Mouse (Mus musculus): ENCODE measurements at regions not wholly inside any gene's neighbourhood (a gene's known extent, or its start where the extent isn't known, plus 50 kb on each side); places are given as distances from the start of the nearest gene placed in this dataset.

DNA sequence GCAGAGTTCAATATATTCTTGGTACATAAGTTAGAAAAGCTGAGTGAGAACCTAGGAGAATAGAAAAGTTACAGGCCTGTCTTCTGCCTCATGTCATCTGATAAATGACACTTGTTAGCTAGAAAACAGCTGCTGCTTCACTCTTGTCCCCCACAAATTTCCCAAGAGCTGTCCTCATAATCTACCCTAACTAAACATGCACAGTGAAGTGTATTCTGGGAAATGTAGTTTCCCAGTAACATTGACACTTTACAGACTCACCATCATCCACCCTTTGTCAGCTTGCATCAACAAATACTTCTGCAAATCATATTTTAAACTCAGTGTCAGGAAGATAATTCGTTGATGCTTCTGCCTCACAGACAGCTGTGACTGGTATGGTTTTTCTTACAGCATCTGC is 190.0 kb upstream of the Dkk2 start:
- Histone ChIP-seq H3K4me1 (replicated peaks) (no peaks in the 10 kb centered on the region), H3K9me3 (no peaks in the 10 kb centered on the region), H3K27ac (no peak overlapping the region), H3K27me3 (ENCODE audit: insufficient read depth, poor library complexity, severe bottlenecking) (no peaks in the 10 kb centered on the region), H3K4me3 (no peak overlapping the region), H3K36me3 (no peaks in the 10 kb centered on the region)
- no peak for DNase-seq (ENCODE audit: low spot score)
- 73% methylated on average over 1 of the region's 1 CpGs for WGBS

GRCm38 (mm10) chr3:131913534-131913933 is 171.6 kb upstream of the Dkk2 start:
- Histone ChIP-seq H3K4me1 (replicated peaks) (no peaks in the 10 kb centered on the region), H3K4me3 (no peak overlapping the region)

GRCm38 (mm10) chr3:131914372-131914771 is 170.7 kb upstream of the Dkk2 start:
- 91% methylated on average over 3 of the region's 3 CpGs for WGBS

More at GRCm38 (mm10) chr3:131913534-131913933, 171.6 kb upstream of the Dkk2 start:
- WGBS: 89% methylated on average over 6 of the region's 6 CpGs
- no peak for DNase-seq (ENCODE audit: low spot score)
- Histone ChIP-seq H3K27ac (no peak overlapping the region), H3K9me3 (no peaks in the 10 kb centered on the region), H3K27me3 (ENCODE audit: insufficient read depth, poor library complexity, severe bottlenecking) (no peaks in the 10 kb centered on the region), H3K36me3 (no peaks in the 10 kb centered on the region)

DNA sequence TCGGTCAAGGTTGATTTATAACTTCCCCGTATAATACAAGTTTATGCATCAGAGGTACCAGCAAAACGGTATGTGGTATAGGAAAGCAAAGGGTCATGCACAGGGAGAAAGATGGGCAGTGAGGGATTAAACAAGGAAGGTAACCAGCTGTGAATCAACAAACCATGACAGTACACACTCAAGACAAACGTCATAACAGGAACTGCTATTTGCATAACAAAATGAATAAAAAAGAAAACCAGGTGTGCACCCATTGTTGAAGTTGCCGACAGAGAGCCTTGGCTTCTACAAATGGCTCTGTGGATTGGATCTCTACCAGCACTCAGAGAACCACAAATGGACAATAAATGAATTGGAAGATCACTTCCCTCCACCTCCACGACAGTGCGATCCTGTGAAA is 170.1 kb upstream of the Dkk2 start:
- Histone ChIP-seq H3K27me3 (ENCODE audit: insufficient read depth, poor library complexity, severe bottlenecking) (no peaks in the 10 kb centered on the region), H3K4me3 (no peak overlapping the region), H3K9me3 (no peaks in the 10 kb centered on the region), H3K36me3 (no peaks in the 10 kb centered on the region), H3K4me1 (replicated peaks) (no peaks in the 10 kb centered on the region), H3K27ac (no peak overlapping the region)
- DNase-seq (ENCODE audit: low spot score): no peak
- WGBS: 79% methylated on average over 7 of the region's 7 CpGs

More at GRCm38 (mm10) chr3:131914372-131914771, 170.7 kb upstream of the Dkk2 start:
- H3K27ac ChIP-seq: no peak overlapping the region
- H3K4me3 ChIP-seq: no peak overlapping the region
- H3K9me3 ChIP-seq: no peaks in the 10 kb centered on the region
- no peaks in the 10 kb centered on the region for H3K27me3 ChIP-seq (ENCODE audit: insufficient read depth, poor library complexity, severe bottlenecking)
- no peaks in the 10 kb centered on the region for H3K4me1 ChIP-seq (replicated peaks)
- DNase-seq (ENCODE audit: low spot score): no peak
- no peaks in the 10 kb centered on the region for H3K36me3 ChIP-seq

GRCm38 (mm10) chr3:131917734-131918534 is 167.2 kb upstream of the Dkk2 start:
- WGBS: 81% methylated on average over 13 of the region's 13 CpGs
- H3K27ac ChIP-seq: no peak overlapping the region
- no peaks in the 10 kb centered on the region for H3K9me3 ChIP-seq
- no peaks in the 10 kb centered on the region for H3K36me3 ChIP-seq
- no peaks in the 10 kb centered on the region for H3K4me1 ChIP-seq (replicated peaks)
- H3K27me3 ChIP-seq (ENCODE audit: insufficient read depth, poor library complexity, severe bottlenecking): no peaks in the 10 kb centered on the region
- no peak overlapping the region for H3K4me3 ChIP-seq
- no peak for DNase-seq (ENCODE audit: low spot score)

GRCm38 (mm10) chr3:131919476-131919875 is 165.6 kb upstream of the Dkk2 start:
- Histone ChIP-seq H3K27ac (no peak overlapping the region), H3K27me3 (ENCODE audit: insufficient read depth, poor library complexity, severe bottlenecking) (no peaks in the 10 kb centered on the region), H3K9me3 (no peaks in the 10 kb centered on the region), H3K36me3 (no peaks in the 10 kb centered on the region), H3K4me3 (no peak overlapping the region), H3K4me1 (replicated peaks) (no peaks in the 10 kb centered on the region)
- no peak for DNase-seq (ENCODE audit: low spot score)
- 80% methylated on average over 12 of the region's 12 CpGs for WGBS

GRCm38 (mm10) chr3:131921161-131921560 is 163.9 kb upstream of the Dkk2 start:
- Histone ChIP-seq H3K4me1 (replicated peaks) (no peaks in the 10 kb centered on the region), H3K9me3 (no peaks in the 10 kb centered on the region), H3K27ac (no peak overlapping the region), H3K4me3 (no peak overlapping the region), H3K27me3 (ENCODE audit: insufficient read depth, poor library complexity, severe bottlenecking) (no peaks in the 10 kb centered on the region), H3K36me3 (no peaks in the 10 kb centered on the region)
- DNase-seq (ENCODE audit: low spot score): peak; percentile 25
- WGBS: 78% methylated on average over 6 of the region's 6 CpGs

DNA sequence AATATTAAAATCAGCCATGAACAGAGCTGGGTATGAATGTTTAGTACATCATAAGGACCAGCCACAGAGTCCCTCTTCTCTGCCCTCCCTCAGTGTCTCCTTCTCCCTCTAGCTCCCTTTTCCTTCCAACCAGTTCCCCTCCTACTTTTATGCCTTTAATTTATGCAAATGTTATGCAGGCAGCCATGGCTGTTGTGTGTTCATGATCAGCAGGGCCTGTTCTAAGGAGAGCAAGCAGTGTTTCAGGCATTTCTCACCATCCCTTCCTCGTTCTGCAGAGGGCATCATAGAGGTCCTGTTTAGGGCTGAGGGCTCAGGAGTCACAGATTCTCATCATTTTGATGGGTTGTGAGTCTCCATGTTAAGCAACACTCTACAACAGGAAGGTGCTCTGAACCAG is 162.4 kb upstream of the Dkk2 start:
- no peaks in the 10 kb centered on the region for H3K27me3 ChIP-seq (ENCODE audit: insufficient read depth, poor library complexity, severe bottlenecking)
- no peaks in the 10 kb centered on the region for H3K4me1 ChIP-seq (replicated peaks)
- 54% methylated on average over 1 of the region's 1 CpGs for WGBS
- DNase-seq (ENCODE audit: low spot score): no peak
- no peaks in the 10 kb centered on the region for H3K36me3 ChIP-seq
- H3K27ac ChIP-seq: no peak overlapping the region
- no peaks in the 10 kb centered on the region for H3K9me3 ChIP-seq
- no peak overlapping the region for H3K4me3 ChIP-seq

GRCm38 (mm10) chr3:131940896-131941295 is 144.2 kb upstream of the Dkk2 start:
- Histone ChIP-seq H3K27ac (no peak overlapping the region), H3K9me3 (no peaks in the 10 kb centered on the region), H3K36me3 (no peaks in the 10 kb centered on the region), H3K27me3 (ENCODE audit: insufficient read depth, poor library complexity, severe bottlenecking) (no peaks in the 10 kb centered on the region), H3K4me1 (replicated peaks) (no peaks in the 10 kb centered on the region), H3K4me3 (no peak overlapping the region)
- WGBS: 68% methylated on average over 7 of the region's 7 CpGs
- no peak for DNase-seq (ENCODE audit: low spot score)

GRCm38 (mm10) chr3:131941961-131942753 is 142.9 kb upstream of the Dkk2 start:
- H3K27ac ChIP-seq: no peak overlapping the region

DNA sequence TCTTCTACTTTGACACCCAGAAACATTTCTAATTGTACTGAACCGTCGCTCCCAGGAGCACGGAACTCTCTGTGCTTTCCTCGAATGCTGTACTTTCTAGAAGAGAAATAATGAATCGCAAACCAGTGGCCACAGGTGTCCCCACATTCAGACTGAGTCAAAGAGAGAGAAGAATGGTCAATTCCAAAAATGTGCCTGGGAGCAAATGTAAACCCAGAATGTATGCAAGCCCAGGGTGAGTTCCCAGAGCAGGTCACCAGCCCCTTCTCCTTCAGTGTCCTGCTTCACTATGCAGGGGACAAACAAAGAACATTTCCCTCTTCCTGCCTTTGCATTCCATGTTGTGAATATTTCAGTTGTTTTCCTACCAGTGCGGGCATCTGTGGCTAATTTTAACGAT is 141.7 kb upstream of the Dkk2 start:
- WGBS: 91% methylated on average over 7 of the region's 7 CpGs
- Histone ChIP-seq H3K4me1 (replicated peaks) (no peaks in the 10 kb centered on the region), H3K4me3 (no peak overlapping the region), H3K36me3 (no peaks in the 10 kb centered on the region), H3K9me3 (no peaks in the 10 kb centered on the region), H3K27me3 (ENCODE audit: insufficient read depth, poor library complexity, severe bottlenecking) (no peaks in the 10 kb centered on the region), H3K27ac (no peak overlapping the region)
- DNase-seq (ENCODE audit: low spot score): no peak

More at GRCm38 (mm10) chr3:131941961-131942753, 142.9 kb upstream of the Dkk2 start:
- Histone ChIP-seq H3K4me1 (replicated peaks) (no peaks in the 10 kb centered on the region), H3K9me3 (no peaks in the 10 kb centered on the region), H3K4me3 (no peak overlapping the region), H3K36me3 (no peaks in the 10 kb centered on the region), H3K27me3 (ENCODE audit: insufficient read depth, poor library complexity, severe bottlenecking) (no peaks in the 10 kb centered on the region)
- DNase-seq (ENCODE audit: low spot score): no peak
- 88% methylated on average over 24 of the region's 24 CpGs for WGBS

DNA sequence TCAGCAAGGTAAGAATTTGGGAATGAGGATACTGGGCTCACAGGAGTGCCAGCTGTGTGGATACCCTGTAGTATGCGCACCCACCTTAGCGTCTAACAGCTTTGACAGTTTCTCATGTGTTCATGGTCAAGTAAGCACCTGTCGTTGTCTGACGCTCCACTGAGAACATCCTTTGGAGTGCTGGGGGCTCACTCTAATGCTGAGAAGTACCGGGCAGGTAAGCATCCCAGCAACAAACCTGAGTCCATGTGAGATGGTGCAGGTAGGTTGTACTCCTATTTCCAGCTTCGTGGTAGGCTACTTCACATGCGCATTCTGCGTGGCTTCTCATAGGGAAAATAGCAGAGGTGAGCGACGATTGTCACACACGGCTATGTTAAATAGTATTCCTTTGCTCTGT is 129.3 kb upstream of the Dkk2 start:
- Histone ChIP-seq H3K36me3 (no peaks in the 10 kb centered on the region), H3K4me1 (replicated peaks) (no peaks in the 10 kb centered on the region), H3K9me3 (no peaks in the 10 kb centered on the region), H3K27ac (no peak overlapping the region), H3K4me3 (no peak overlapping the region), H3K27me3 (ENCODE audit: insufficient read depth, poor library complexity, severe bottlenecking) (no peaks in the 10 kb centered on the region)
- DNase-seq (ENCODE audit: low spot score): no peak
- 92% methylated on average over 11 of the region's 11 CpGs for WGBS

GRCm38 (mm10) chr3:131960636-131961035 is 124.5 kb upstream of the Dkk2 start:
- Histone ChIP-seq H3K27me3 (ENCODE audit: insufficient read depth, poor library complexity, severe bottlenecking) (no peaks in the 10 kb centered on the region), H3K4me3 (no peak overlapping the region), H3K4me1 (replicated peaks) (no peaks in the 10 kb centered on the region), H3K9me3 (no peaks in the 10 kb centered on the region), H3K36me3 (no peaks in the 10 kb centered on the region), H3K27ac (no peak overlapping the region)
- WGBS: 91% methylated on average over 1 of the region's 1 CpGs
- DNase-seq (ENCODE audit: low spot score): no peak

Measured in hindbrain, embryonic 10.5 days (tissue).